Mouse (Mus musculus) erythroblast, embryonic 14.5 days (primary cell): ENCODE results near the gene Peli2.

Source experiments
- GATA1 ChIP-seq: IDR thresholded peaks from 2 replicates; pipeline ENCODE4 v1.6.1; 2012; ENCODE audit warnings: low read length, inconsistent platforms, mixed read lengths
- TAL1 ChIP-seq: IDR thresholded peaks from 3 replicates; pipeline ENCODE4 v1.6.1; 2012; ENCODE audit warnings: low read length, inconsistent platforms, mixed read lengths

- TF ChIP-seq GATA1 (no peak), TAL1 (no peak)
Observed at GRCm38 (mm10) chr14:48124011-48124410, 3.4 kb downstream of the Peli2 start.
